Mouse (Mus musculus): ENCODE measurements at regions not wholly inside any gene's neighbourhood (a gene's known extent, or its start where the extent isn't known, plus 50 kb on each side); places are given as distances from the start of the nearest gene placed in this dataset.

GRCm38 (mm10) chr12:112338976-112339375 is 150.3 kb upstream of the A530016L24Rik start:
- no peaks in the 10 kb centered on the region; the same call in 1 of the 2 replicates for H3K27me3 ChIP-seq
- no peaks in the 10 kb centered on the region for H3K9me3 ChIP-seq
- no peak overlapping the region for H3K27ac ChIP-seq
- H3K9ac ChIP-seq = no peak overlapping the region
- H3K4me2 ChIP-seq (replicated peaks) = no peak overlapping the region
- H3K36me3 ChIP-seq = no peaks in the 10 kb centered on the region
- no peak for ATAC-seq (ENCODE audit: insufficient number of reproducible peaks, insufficient read depth, low FRiP score, low TSS enrichment)
- 75% methylated on average over 15 of the region's 15 CpGs for WGBS
- H3K4me3 ChIP-seq = no peak overlapping the region
- H3K4me1 ChIP-seq = peaks cover 18% of the 10 kb centered on the region

- Histone ChIP-seq H3K4me3 (no peak overlapping the region), H3K9ac (no peak overlapping the region; the same call in 1 of the 2 replicates), H3K27ac (no peak overlapping the region), H3K4me1 (peaks cover 12% of the 10 kb centered on the region), H3K4me2 (replicated peaks) (no peak overlapping the region), H3K27me3 (no peaks in the 10 kb centered on the region; the same call in 1 of the 2 replicates), H3K36me3 (no peaks in the 10 kb centered on the region), H3K9me3 (no peaks in the 10 kb centered on the region)
- WGBS = 77% methylated on average over 11 of the region's 11 CpGs
- no peak for ATAC-seq (ENCODE audit: insufficient number of reproducible peaks, insufficient read depth, low FRiP score, low TSS enrichment)
Observed at GRCm38 (mm10) chr12:112339481-112340179, 149.6 kb upstream of the A530016L24Rik start.

DNA sequence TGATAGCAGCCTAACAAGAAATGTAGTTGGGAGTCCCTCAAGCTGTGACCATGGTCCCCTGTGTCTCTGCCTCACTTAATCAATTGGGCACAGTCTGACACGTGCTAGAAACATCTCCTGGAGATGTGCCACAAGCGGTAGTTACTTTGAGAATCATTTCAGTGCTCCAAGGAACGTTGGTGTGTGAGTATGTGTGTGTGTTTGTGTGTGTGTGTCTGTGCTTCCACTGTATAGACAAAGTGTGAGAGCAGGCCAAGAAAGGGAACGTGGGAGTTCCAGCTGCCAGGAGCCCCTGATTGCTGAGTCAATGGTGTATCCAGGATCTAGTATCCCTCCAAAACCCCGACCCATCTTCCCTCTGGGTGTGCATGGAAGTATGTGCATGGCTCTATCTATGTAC is 149.0 kb upstream of the A530016L24Rik start:
- Histone ChIP-seq H3K4me2 (replicated peaks) (no peak overlapping the region), H3K4me1 (peaks cover 6% of the 10 kb centered on the region; the same call in 1 of the 2 replicates), H3K36me3 (no peaks in the 10 kb centered on the region), H3K4me3 (no peak overlapping the region), H3K9me3 (no peaks in the 10 kb centered on the region), H3K27ac (no peak overlapping the region), H3K9ac (no peak overlapping the region), H3K27me3 (no peaks in the 10 kb centered on the region; the same call in 1 of the 2 replicates)
- no peak for ATAC-seq (ENCODE audit: insufficient number of reproducible peaks, insufficient read depth, low FRiP score, low TSS enrichment)
- 79% methylated on average over 5 of the region's 5 CpGs for WGBS

DNA sequence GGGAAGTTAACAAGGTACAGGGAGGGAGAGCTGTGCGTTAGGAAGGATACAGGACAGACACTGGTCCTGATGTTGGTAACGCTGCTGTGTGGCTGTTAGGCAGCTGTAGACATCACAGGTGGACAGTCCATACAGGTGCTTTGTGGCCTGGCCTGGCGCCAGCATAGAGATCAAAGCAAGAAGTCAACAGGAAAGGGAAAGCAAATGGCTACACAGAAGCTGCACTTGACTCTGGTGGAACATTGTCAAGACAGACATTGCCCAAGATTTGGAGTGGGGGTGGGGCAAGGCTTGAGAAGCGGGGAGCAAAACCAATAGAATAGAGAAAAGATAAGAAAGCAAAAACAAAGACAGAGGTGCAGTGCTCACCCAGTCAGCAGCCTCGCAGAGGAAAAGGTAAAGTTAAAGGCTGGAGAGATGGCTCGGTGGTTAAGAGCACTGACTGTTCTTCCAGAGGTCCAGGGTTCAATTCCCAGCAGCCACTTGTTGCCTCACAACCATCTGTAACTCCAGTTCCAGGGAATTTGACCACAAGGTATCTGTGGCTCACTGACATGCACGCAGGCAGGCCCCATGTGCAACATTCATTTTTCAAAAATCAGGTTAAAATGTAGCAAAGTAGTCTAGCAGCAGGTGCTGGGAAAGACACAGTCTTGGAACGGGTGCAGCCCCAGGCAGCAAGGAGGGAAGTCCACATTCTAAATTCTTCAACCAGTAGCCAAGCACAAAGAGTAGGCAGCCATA is 147.3 kb upstream of the A530016L24Rik start:
- 81% methylated on average over 8 of the region's 8 CpGs for WGBS
- no peak overlapping the region for H3K4me3 ChIP-seq
- H3K4me2 ChIP-seq (replicated peaks) = no peak overlapping the region
- no peak overlapping the region for H3K27ac ChIP-seq
- H3K36me3 ChIP-seq = no peaks in the 10 kb centered on the region
- H3K4me1 ChIP-seq = no peaks in the 10 kb centered on the region
- H3K9me3 ChIP-seq = no peaks in the 10 kb centered on the region
- ATAC-seq (ENCODE audit: insufficient number of reproducible peaks, insufficient read depth, low FRiP score, low TSS enrichment) = no peak
- H3K27me3 ChIP-seq = no peaks in the 10 kb centered on the region; the same call in 1 of the 2 replicates
- H3K9ac ChIP-seq = no peak overlapping the region

GRCm38 (mm10) chr12:112343064-112343463 is 146.2 kb upstream of the A530016L24Rik start:
- WGBS = 82% methylated on average over 3 of the region's 3 CpGs
- H3K4me2 ChIP-seq (replicated peaks) = no peak overlapping the region
- H3K27ac ChIP-seq = no peak overlapping the region
- H3K9ac ChIP-seq = no peak overlapping the region
- no peaks in the 10 kb centered on the region; the same call in 1 of the 2 replicates for H3K27me3 ChIP-seq
- H3K9me3 ChIP-seq = no peaks in the 10 kb centered on the region
- no peaks in the 10 kb centered on the region for H3K36me3 ChIP-seq
- no peak for ATAC-seq (ENCODE audit: insufficient number of reproducible peaks, insufficient read depth, low FRiP score, low TSS enrichment)
- H3K4me3 ChIP-seq = no peak overlapping the region
- no peaks in the 10 kb centered on the region for H3K4me1 ChIP-seq

- Histone ChIP-seq H3K4me2 (replicated peaks) (no peak overlapping the region), H3K27me3 (no peaks in the 10 kb centered on the region), H3K4me3 (no peak overlapping the region), H3K4me1 (no peaks in the 10 kb centered on the region), H3K36me3 (no peaks in the 10 kb centered on the region), H3K9me3 (no peaks in the 10 kb centered on the region), H3K9ac (no peak overlapping the region), H3K27ac (no peak overlapping the region)
- WGBS = 54% methylated on average over 10 of the region's 10 CpGs
- no peak for ATAC-seq (ENCODE audit: insufficient number of reproducible peaks, insufficient read depth, low FRiP score, low TSS enrichment)
Observed at GRCm38 (mm10) chr12:112344285-112344684, 145.0 kb upstream of the A530016L24Rik start.

DNA sequence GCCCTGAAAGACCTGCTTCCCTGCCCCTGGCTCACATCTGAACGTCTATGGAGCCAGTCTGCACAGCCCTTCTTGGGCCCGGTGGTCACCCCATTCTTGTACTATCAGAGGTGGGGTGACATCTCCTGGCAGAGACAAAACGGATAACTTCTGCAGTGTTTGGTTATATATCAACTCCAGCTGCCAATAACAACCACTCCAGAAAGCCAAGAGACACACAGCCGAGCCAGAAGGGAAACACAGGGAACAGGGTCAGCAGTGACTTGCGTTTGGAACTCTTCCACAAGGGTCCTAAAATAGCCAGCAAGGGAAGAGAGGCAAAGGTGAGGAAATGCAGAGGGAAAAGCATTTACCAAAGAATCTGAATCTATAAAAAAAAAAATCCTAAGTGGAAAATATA is 143.5 kb upstream of the A530016L24Rik start:
- H3K36me3 ChIP-seq = no peaks in the 10 kb centered on the region
- H3K27ac ChIP-seq = no peak overlapping the region
- whole genome bisulfite sequencing = 65% methylated on average over 5 of the region's 5 CpGs
- H3K4me2 ChIP-seq (replicated peaks) = no peak overlapping the region
- no peak for ATAC-seq (ENCODE audit: insufficient number of reproducible peaks, insufficient read depth, low FRiP score, low TSS enrichment)
- no peak overlapping the region for H3K9ac ChIP-seq
- peaks cover 10% of the 10 kb centered on the region for H3K4me1 ChIP-seq
- no peak overlapping the region for H3K4me3 ChIP-seq
- H3K9me3 ChIP-seq = no peaks in the 10 kb centered on the region
- H3K27me3 ChIP-seq = no peaks in the 10 kb centered on the region

DNA sequence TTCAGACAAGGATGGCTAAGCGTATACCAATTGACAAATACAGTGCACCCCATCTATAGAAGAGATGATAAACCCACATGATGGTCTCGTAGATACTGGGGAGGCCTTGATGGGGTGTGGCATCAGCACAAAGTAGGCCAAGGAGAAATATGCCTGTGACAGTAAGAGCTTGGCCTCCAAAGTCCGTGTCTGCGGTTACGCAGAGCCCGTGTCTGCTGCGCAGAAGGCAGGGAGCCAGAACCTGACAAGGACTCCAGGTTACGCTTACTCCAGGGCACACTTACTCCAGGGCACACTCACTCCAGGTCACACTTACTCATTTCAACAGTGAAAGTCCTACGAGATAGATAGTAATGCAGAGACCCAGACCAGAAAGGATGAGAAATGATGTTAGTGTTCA is 141.1 kb upstream of the A530016L24Rik start:
- Histone ChIP-seq H3K9ac (no peak overlapping the region), H3K4me2 (replicated peaks) (no peak overlapping the region), H3K9me3 (no peaks in the 10 kb centered on the region), H3K27me3 (no peaks in the 10 kb centered on the region), H3K4me1 (peaks cover 11% of the 10 kb centered on the region), H3K4me3 (no peak overlapping the region), H3K27ac (no peak overlapping the region), H3K36me3 (no peaks in the 10 kb centered on the region)
- no peak for ATAC-seq (ENCODE audit: insufficient number of reproducible peaks, insufficient read depth, low FRiP score, low TSS enrichment)
- 97% methylated on average over 9 of the region's 9 CpGs for WGBS

DNA sequence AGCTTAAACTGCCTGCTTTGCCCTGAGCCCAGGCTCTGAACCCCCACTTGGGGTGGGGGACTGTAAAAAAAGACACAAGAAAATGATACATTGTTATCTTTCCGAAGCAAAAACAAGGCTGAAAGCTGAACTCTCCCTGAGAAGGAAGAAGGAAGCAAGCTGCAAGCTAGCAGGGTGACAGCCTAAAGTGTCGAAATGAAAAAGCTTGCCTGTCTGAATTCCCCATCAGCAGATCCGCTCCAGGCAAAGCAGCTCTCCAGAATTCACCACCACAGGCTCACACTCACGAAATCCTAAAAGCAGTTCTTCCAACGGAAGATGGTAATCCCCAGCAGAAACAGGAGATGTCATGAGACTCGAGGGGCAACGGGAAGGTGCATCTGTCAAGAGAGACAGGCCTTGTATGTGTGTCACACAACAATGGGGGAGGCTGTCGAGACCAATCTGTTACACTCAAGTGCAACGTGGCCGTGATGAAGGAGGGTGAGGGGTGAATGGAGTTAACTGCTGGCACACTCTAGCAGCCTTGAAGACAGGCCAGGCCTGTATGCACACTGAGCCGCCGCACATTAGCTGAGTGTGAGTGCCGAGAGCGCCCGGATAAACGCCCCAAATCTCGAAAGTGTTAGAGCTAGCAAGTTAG is 139.5 kb upstream of the A530016L24Rik start:
- no peak for ATAC-seq (ENCODE audit: insufficient number of reproducible peaks, insufficient read depth, low FRiP score, low TSS enrichment)
- no peak overlapping the region; the same call in 1 of the 2 replicates for H3K4me2 ChIP-seq (replicated peaks)
- no peaks in the 10 kb centered on the region for H3K9me3 ChIP-seq
- no peaks in the 10 kb centered on the region for H3K36me3 ChIP-seq
- H3K4me3 ChIP-seq = no peak overlapping the region
- WGBS = 56% methylated on average over 17 of the region's 17 CpGs
- peaks cover 11% of the 10 kb centered on the region for H3K4me1 ChIP-seq
- H3K9ac ChIP-seq = no peak overlapping the region
- peak overlapping the region; percentile 56 for H3K27ac ChIP-seq
- no peaks in the 10 kb centered on the region for H3K27me3 ChIP-seq

- H3K9ac ChIP-seq = no peak overlapping the region
- H3K9me3 ChIP-seq = no peaks in the 10 kb centered on the region
- no peak for ATAC-seq (ENCODE audit: insufficient number of reproducible peaks, insufficient read depth, low FRiP score, low TSS enrichment)
- no peaks in the 10 kb centered on the region for H3K36me3 ChIP-seq
- H3K4me2 ChIP-seq (replicated peaks) = no peak overlapping the region
- peaks cover 11% of the 10 kb centered on the region for H3K4me1 ChIP-seq
- no peak overlapping the region for H3K4me3 ChIP-seq
- H3K27ac ChIP-seq = no peak overlapping the region
- no peaks in the 10 kb centered on the region for H3K27me3 ChIP-seq
- WGBS = 27% methylated on average over 9 of the region's 9 CpGs
Observed at GRCm38 (mm10) chr12:112350733-112351132, 138.5 kb upstream of the A530016L24Rik start.

DNA sequence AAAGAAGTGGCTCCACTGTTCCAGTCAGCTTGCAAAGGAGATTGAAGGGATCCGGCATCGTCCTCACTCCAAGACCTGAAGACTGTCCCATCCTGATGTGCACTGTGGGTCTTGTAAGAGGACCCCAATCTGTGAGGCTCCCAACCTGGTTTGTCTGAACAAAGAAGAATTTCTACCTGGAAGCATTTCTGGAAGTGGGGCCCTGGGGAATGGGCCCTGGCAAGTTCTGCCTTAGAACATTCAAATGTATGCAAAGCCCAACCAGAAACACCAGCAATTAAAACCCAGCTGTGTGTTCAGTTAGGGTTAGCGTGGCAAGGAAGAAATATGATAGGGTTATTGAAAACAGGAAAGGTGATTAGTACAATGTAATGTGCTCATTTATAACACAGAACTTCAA is 125.9 kb upstream of the A530016L24Rik start:
- no peak overlapping the region for H3K4me2 ChIP-seq (replicated peaks)
- no peak overlapping the region for H3K27ac ChIP-seq
- no peaks in the 10 kb centered on the region for H3K36me3 ChIP-seq
- H3K27me3 ChIP-seq = no peaks in the 10 kb centered on the region
- H3K9me3 ChIP-seq = peaks cover 10% of the 10 kb centered on the region
- peaks cover 5% of the 10 kb centered on the region; the same call in 1 of the 2 replicates for H3K4me1 ChIP-seq
- no peak overlapping the region for H3K4me3 ChIP-seq
- ATAC-seq (ENCODE audit: insufficient number of reproducible peaks, insufficient read depth, low FRiP score, low TSS enrichment) = no peak
- no peak overlapping the region for H3K9ac ChIP-seq
- 66% methylated on average over 3 of the region's 3 CpGs for WGBS

DNA sequence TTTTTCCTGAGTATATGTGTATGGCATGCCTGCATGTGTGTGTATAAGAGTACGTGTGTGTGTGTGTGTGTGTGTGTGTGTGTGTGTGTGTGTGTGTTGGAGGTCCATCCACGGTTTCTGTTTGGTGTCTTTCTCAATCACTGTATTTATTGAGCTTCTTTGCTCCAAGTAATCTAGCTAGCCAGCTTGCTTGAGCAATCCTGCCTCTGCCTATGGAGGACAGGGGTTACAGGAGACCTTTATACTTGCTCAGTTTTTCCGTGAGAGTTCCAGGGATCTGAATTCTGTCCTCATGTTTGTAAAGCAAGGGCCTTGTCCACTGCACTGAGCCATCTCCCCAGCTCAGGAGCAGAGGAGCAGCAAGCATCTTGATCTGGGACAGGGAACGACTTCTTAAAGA is 122.0 kb upstream of the A530016L24Rik start:
- no peaks in the 10 kb centered on the region for H3K27me3 ChIP-seq
- H3K9me3 ChIP-seq = peaks cover 10% of the 10 kb centered on the region
- H3K4me1 ChIP-seq = peaks cover 7% of the 10 kb centered on the region; the same call in 1 of the 2 replicates
- H3K36me3 ChIP-seq = no peaks in the 10 kb centered on the region
- H3K27ac ChIP-seq = no peak overlapping the region
- no peak overlapping the region for H3K4me2 ChIP-seq (replicated peaks)
- no peak overlapping the region for H3K4me3 ChIP-seq
- H3K9ac ChIP-seq = no peak overlapping the region
- 84% methylated on average over 4 of the region's 4 CpGs for WGBS
- no peak for ATAC-seq (ENCODE audit: insufficient number of reproducible peaks, insufficient read depth, low FRiP score, low TSS enrichment)
